Mouse (Mus musculus): ENCODE results near the gene Zfp64. TPM values are rescaled to one million over a fixed set of nuclear protein-coding genes. Genes with fewer than 3 reads are reported as not detected.

Gene Zfp64
- 16.2 and 24.1 TPM in 2 replicates for polyA plus RNA-seq (2012; rRNA removed)

DNA sequence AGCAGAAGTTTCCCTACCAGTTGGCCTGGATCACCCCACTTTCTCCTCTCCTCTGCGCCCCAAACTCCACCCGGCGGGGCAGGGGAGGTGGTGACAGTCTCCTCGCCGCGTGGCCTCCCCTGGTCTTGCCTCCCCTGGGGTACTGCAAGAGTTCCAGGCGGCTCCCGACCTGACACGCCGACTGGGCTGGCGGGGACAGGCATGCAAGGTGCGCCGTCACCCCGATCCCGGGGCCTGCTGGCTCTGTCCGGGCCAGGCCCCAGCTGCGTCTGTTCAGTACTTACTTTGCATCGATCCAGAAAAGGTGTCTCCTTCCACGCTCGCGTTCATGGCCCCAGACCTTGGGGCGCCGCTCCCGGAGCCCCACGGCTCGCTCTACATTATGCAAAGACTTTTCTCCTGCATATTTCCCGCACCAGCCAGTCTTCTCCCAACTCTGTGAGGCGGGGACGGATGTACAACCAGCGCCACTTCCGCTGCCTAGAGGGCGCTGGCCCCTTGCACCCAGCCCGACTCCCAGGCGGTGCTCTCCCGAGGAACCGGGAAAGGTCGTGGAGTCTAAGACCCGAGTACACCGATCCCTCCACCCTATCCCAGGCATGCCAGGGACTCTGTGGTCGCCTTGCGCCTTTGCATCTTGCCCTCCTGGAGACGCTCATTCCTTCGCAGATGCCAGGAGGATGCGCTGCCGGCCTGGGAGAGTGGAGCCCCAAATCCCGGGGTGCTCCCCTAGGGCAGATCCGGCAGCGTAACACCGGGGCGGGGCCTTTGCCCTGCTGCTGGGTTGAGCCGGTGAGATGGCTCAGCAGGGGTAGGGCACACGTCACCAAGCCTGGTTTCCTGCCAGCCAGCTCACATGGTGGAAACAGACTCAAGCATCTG lies at the start of gene Zfp64:
TSS of gene Zfp64 (minus strand) at position 753 of the 882 bp plus-strand sequence.
- peak; percentile 41; the same call in 1 of the 2 replicates for TF ChIP-seq POLR2A (IDR thresholded peaks at IDR 0.05; ENCODE audit: low read depth, low read length)
- peak; percentile 51; the same call in 1 of the 2 replicates for TF ChIP-seq CTCF (IDR thresholded peaks at IDR 0.05; ENCODE audit: extremely low read depth, insufficient read length, insufficient replicate concordance, low read depth, low read length)

DNA sequence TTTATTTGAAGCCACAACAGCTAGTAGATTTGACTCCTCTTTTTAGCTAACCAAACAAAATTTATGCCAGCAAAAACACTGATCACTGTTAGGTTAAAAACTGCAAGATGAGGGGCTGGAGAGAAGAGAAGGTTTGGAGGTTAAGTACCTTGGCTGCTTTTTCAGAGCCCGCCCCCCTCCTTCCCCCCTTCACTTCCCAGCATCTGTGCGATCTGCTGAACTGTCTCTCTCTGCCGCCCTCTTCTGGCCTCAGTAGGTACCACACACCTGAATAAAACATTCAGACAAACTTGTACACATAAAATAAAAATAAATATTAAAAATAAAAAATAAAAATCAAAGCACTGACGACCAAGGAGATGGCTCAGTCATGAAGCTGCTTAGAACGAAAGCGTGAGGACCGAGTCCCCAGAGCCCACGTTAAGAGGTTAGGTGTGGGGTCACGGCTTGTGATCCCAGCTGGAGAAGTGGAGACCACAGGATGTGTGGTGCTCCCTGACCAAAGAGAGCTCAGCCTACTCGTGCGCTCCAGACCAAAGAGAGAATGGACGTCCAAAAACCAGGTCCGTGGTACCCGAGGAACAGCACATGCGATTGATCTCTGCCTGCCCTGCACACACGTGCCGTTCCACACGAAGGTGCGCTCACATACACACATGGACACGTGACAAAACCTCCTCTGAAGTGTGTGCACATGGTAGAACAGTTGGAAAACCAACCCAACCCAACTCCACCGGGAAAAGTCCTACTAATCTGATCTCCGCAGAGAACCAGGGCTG lies 37.4 kb upstream of the Zfp64 start:
- no peaks in the 10 kb centered on the region for H3K27me3 ChIP-seq (ENCODE audit: control insufficient read depth, insufficient read depth, low read length)
- TF ChIP-seq POLR2A (IDR thresholded peaks at IDR 0.05; ENCODE audit: low read depth, low read length) (no peak), CTCF (IDR thresholded peaks at IDR 0.05; ENCODE audit: extremely low read depth, insufficient read length, insufficient replicate concordance, low read depth, low read length) (peak; percentile 37; the same call in 1 of the 2 replicates)
- H3K4me1 ChIP-seq (ENCODE audit: control insufficient read depth, insufficient read depth, insufficient read length, low read length): no peaks in the 10 kb centered on the region
- no peak overlapping the region for H3K27ac ChIP-seq (ENCODE audit: insufficient read depth, low read depth, low read length)
- no peak overlapping the region for H3K4me3 ChIP-seq (ENCODE audit: low read depth, low read length)
- no peaks in the 10 kb centered on the region for H3K36me3 ChIP-seq (ENCODE audit: control insufficient read depth, insufficient read depth, low read length)
- 74% methylated on average over 22 of the region's 22 CpGs for WGBS

More for the DNA sequence above, at the start of gene Zfp64:
- H3K4me1 ChIP-seq (ENCODE audit: control insufficient read depth, insufficient read depth, insufficient read length, low read length): peaks cover 6% of the 10 kb centered on the region
- H3K27ac ChIP-seq (ENCODE audit: insufficient read depth, low read depth, low read length): peak within 1 kb of the TSS; percentile 83
- WGBS: under 1% methylated on average over 52 of the region's 52 CpGs
- no peaks in the 10 kb centered on the region for H3K27me3 ChIP-seq (ENCODE audit: control insufficient read depth, insufficient read depth, low read length)
- H3K36me3 ChIP-seq (ENCODE audit: control insufficient read depth, insufficient read depth, low read length): peaks cover 7% of the 10 kb centered on the region
- H3K4me3 ChIP-seq (ENCODE audit: low read depth, low read length): peak within 1 kb of the TSS; percentile 92

DNA sequence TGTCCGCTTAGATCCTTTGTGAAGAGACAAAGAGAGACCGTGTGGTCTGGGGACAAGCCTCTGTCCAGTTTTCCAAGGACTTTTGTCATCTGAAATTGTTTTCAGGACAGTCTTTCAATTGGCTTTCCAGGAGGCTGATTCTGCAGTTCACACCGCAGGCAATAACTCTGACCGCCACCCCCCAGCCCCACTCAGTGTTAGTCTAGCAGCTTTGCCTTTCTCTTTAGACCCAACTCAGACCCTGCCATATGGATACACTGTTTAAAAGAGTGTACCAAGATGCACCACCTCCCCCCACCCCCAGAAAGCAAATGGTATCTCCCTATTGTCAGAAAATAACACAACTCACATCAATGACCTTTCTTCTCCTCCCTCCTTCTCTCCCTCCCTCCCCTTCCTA lies 35.6 kb upstream of the Zfp64 start:
- TF ChIP-seq CTCF (IDR thresholded peaks at IDR 0.05; ENCODE audit: extremely low read depth, insufficient read length, insufficient replicate concordance, low read depth, low read length): no peak
- no peak for TF ChIP-seq POLR2A (IDR thresholded peaks at IDR 0.05; ENCODE audit: low read depth, low read length)
- Histone ChIP-seq H3K27me3 (ENCODE audit: control insufficient read depth, insufficient read depth, low read length) (no peaks in the 10 kb centered on the region), H3K4me3 (ENCODE audit: low read depth, low read length) (no peak overlapping the region), H3K4me1 (ENCODE audit: control insufficient read depth, insufficient read depth, insufficient read length, low read length) (no peaks in the 10 kb centered on the region), H3K27ac (ENCODE audit: insufficient read depth, low read depth, low read length) (no peak overlapping the region), H3K36me3 (ENCODE audit: control insufficient read depth, insufficient read depth, low read length) (no peaks in the 10 kb centered on the region)
- 83% methylated on average over 4 of the region's 4 CpGs for WGBS

DNA sequence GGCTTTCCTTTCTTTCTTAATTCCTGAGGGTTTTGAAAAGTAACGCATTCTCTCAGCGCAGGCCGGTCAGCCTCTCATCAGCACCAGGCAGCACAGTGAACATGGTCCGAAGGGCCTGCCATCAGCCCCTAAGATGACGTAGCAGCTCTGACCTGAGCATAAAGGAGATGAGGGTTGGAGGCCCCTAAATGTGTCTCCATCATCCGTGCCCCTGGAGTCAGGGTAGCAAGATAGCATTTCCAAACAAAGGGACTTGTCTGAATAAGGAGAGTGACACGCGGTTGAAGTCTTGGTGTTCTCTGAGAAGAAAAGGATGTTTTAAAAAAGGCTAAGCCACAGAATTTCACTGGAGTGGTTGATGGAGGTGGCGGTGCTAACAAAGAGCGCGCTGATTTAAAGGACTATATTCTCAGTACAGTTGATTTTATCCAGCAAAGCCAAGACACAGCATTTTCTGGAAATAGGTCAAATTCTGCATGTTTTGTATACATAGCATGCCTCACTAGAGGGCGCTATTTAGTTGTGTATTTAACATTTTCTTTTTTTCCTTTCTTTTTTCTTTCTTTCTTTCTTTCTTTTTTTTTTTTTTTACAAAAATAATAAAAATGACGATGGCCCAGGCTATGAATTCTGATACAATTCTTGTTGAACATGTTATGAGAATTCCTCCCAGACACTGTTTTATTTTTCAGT lies 34.8 kb upstream of the Zfp64 start:
- H3K27me3 ChIP-seq (ENCODE audit: control insufficient read depth, insufficient read depth, low read length): no peaks in the 10 kb centered on the region
- H3K36me3 ChIP-seq (ENCODE audit: control insufficient read depth, insufficient read depth, low read length): no peaks in the 10 kb centered on the region
- H3K4me1 ChIP-seq (ENCODE audit: control insufficient read depth, insufficient read depth, insufficient read length, low read length): no peaks in the 10 kb centered on the region
- no peak for TF ChIP-seq POLR2A (IDR thresholded peaks at IDR 0.05; ENCODE audit: low read depth, low read length)
- TF ChIP-seq CTCF (IDR thresholded peaks at IDR 0.05; ENCODE audit: extremely low read depth, insufficient read length, insufficient replicate concordance, low read depth, low read length): no peak
- 59% methylated on average over 13 of the region's 13 CpGs for WGBS
- no peak overlapping the region for H3K27ac ChIP-seq (ENCODE audit: insufficient read depth, low read depth, low read length)
- H3K4me3 ChIP-seq (ENCODE audit: low read depth, low read length): no peak overlapping the region

DNA sequence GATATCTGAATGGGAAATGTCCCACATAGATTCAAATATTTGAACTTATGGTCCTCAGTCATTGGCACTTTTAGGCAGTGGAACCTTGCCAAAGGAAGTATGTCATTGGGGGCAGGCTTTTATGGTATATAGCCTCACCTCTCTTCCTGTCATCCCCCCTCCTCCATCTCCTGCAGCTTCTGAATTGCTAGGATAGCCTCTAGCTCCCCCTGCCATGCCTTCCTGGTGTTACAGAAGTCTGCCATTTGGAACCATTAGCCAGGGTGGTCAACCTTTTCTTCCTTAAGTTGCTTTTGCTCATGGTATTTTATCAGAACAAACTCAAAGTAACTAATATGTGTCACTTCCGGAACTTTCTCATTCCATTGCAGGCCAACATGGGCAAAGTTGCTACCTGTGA lies 32.7 kb upstream of the Zfp64 start:
- no peaks in the 10 kb centered on the region for H3K36me3 ChIP-seq (ENCODE audit: control insufficient read depth, insufficient read depth, low read length)
- no peaks in the 10 kb centered on the region for H3K4me1 ChIP-seq (ENCODE audit: control insufficient read depth, insufficient read depth, insufficient read length, low read length)
- H3K27ac ChIP-seq (ENCODE audit: insufficient read depth, low read depth, low read length): no peak overlapping the region
- TF ChIP-seq CTCF (IDR thresholded peaks at IDR 0.05; ENCODE audit: extremely low read depth, insufficient read length, insufficient replicate concordance, low read depth, low read length) (no peak), POLR2A (IDR thresholded peaks at IDR 0.05; ENCODE audit: low read depth, low read length) (no peak)
- H3K27me3 ChIP-seq (ENCODE audit: control insufficient read depth, insufficient read depth, low read length): no peaks in the 10 kb centered on the region
- H3K4me3 ChIP-seq (ENCODE audit: low read depth, low read length): no peak overlapping the region
- WGBS: 86% methylated on average over 1 of the region's 1 CpGs

DNA sequence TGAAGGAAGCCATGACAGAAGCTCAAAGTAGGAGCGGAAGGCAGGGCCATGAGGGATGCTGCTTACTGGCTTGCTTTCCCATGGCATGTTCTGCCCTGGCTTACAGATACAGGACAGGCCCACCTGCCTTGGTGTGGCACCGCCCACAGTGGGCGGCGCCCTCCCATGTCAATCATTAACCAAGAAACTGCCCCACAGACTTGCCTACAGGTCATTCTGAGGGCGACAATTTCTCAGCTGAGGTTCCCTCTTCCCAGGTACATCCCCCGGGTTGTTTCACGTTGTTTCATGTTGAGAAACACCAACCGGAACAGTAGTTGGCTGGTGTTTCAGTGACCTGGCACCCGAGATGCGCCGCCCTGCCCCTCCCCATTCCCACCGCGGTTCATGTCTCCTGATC lies 32.0 kb upstream of the Zfp64 start:
- no peaks in the 10 kb centered on the region for H3K27me3 ChIP-seq (ENCODE audit: control insufficient read depth, insufficient read depth, low read length)
- WGBS: 66% methylated on average over 13 of the region's 13 CpGs
- no peaks in the 10 kb centered on the region for H3K4me1 ChIP-seq (ENCODE audit: control insufficient read depth, insufficient read depth, insufficient read length, low read length)

More for the DNA sequence above, 32.0 kb upstream of the Zfp64 start:
- TF ChIP-seq POLR2A (IDR thresholded peaks at IDR 0.05; ENCODE audit: low read depth, low read length) (no peak), CTCF (IDR thresholded peaks at IDR 0.05; ENCODE audit: extremely low read depth, insufficient read length, insufficient replicate concordance, low read depth, low read length) (no peak)
- Histone ChIP-seq H3K27ac (ENCODE audit: insufficient read depth, low read depth, low read length) (no peak overlapping the region), H3K4me3 (ENCODE audit: low read depth, low read length) (no peak overlapping the region), H3K36me3 (ENCODE audit: control insufficient read depth, insufficient read depth, low read length) (no peaks in the 10 kb centered on the region)
